Mouse (Mus musculus) layer of hippocampus, postnatal 25 days (tissue): ENCODE measurements at regions not wholly inside any gene's neighbourhood (a gene's known extent, or its start where the extent isn't known, plus 50 kb on each side); places are given as distances from the start of the nearest gene placed in this dataset.
A peak's percentile ranks its signal among the peaks of the same experiment; 100 is the strongest.

Experiments
- DNase-seq, 2 experiments: peaks; one replicate each; pipeline ENCODE4 v3.0.0; 2022; ENCODE audit warnings: mixed read lengths in 2 of 2, low spot score in 1 of 2; ENCODE audit errors: extremely low spot score in 1 of 2

- no peak for DNase-seq
Measured at GRCm38 (mm10) chr6:84441721-84442480, 151.8 kb downstream of the Cyp26b1 start.

GRCm38 (mm10) chr6:84436716-84437115 lies 157.0 kb downstream of the Cyp26b1 start:
- DNase-seq: no peak

- no peak for DNase-seq
Measured at GRCm38 (mm10) chr6:84434532-84434931, 159.2 kb downstream of the Cyp26b1 start.

- DNase-seq: no peak
Measured at GRCm38 (mm10) chr6:84431622-84431955, 162.1 kb downstream of the Cyp26b1 start.

GRCm38 (mm10) chr6:84430925-84431621 lies 162.6 kb downstream of the Cyp26b1 start:
- no peak for DNase-seq

GRCm38 (mm10) chr6:84430146-84430545 lies 163.6 kb downstream of the Cyp26b1 start:
- no peak for DNase-seq

GRCm38 (mm10) chr6:84429247-84429646 lies 164.5 kb downstream of the Cyp26b1 start:
- peak in 1 of 2 experiments; percentile 30 for DNase-seq

GRCm38 (mm10) chr6:84426691-84427090 lies 167.0 kb downstream of the Cyp26b1 start:
- DNase-seq: no peak

GRCm38 (mm10) chr6:84425823-84426222 lies 167.9 kb downstream of the Cyp26b1 start:
- peak in 1 of 2 experiments; percentile 38 for DNase-seq

- DNase-seq: no peak
Measured at GRCm38 (mm10) chr6:84422946-84423345, 170.8 kb downstream of the Cyp26b1 start.

GRCm38 (mm10) chr6:84419691-84420090 lies 174.0 kb downstream of the Cyp26b1 start:
- DNase-seq: no peak

- no peak for DNase-seq
Measured at GRCm38 (mm10) chr6:84419281-84419680, 174.4 kb downstream of the Cyp26b1 start.

- DNase-seq: no peak
Measured at GRCm38 (mm10) chr6:84416992-84417636, 176.6 kb downstream of the Cyp26b1 start.

- DNase-seq: no peak
Measured at GRCm38 (mm10) chr6:84414400-84414799, 179.3 kb downstream of the Cyp26b1 start.

- DNase-seq: no peak
Measured at GRCm38 (mm10) chr6:84409863-84410513, 183.7 kb downstream of the Cyp26b1 start.

- no peak for DNase-seq
Measured at GRCm38 (mm10) chr6:84408513-84408912, 185.2 kb downstream of the Cyp26b1 start.

- DNase-seq: peak; percentile 31 to 66
Measured at GRCm38 (mm10) chr6:84407773-84408172, 185.9 kb downstream of the Cyp26b1 start.

- DNase-seq: no peak
Measured at GRCm38 (mm10) chr6:84404695-84405094, 189.0 kb downstream of the Cyp26b1 start.

GRCm38 (mm10) chr6:84402431-84402830 lies 191.3 kb downstream of the Cyp26b1 start:
- DNase-seq: no peak

GRCm38 (mm10) chr6:84394496-84395090 lies 199.1 kb downstream of the Cyp26b1 start:
- no peak for DNase-seq
